Mouse (Mus musculus): ENCODE results near the gene Cfap97. TPM values are rescaled to one million over a fixed set of nuclear protein-coding genes. Genes with fewer than 3 reads are reported as not detected.

Gene Cfap97
- polyA plus RNA-seq, 1 experiment from 2014 or later: 32.9 TPM

DNA sequence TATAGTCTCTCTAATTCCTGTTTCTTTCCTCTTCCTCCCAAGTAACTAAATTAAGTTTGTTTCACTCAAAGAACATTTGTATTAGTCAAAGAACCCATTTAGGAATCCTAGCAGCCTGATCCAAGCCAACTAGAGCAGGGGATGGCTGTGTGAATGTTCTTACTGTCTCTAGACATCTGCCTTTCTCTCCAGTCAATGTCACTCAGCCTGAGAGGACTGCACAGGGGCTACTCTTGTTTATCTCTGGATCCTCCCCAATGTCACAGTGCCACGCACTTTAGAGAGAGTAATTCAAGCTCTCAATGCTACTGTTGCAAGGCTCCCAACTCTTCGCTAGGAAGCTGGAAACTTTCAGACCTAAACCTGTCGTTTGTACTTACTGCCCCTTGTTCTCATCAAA is 5.4 kb upstream of the Cfap97 start:
- no peak overlapping the region for H3K27ac ChIP-seq (replicated peaks; ENCODE audit: low read depth, low read length)
- DNase-seq (ENCODE audit: low spot score) (no peak), ATAC-seq (replicated peaks; ENCODE audit: insufficient number of reproducible peaks, low FRiP score, low TSS enrichment, low read depth) (no peak)
- H3K27me3 ChIP-seq (ENCODE audit: control insufficient read depth, insufficient read depth, low read length): no peaks in the 10 kb centered on the region
- H3K4me1 ChIP-seq (ENCODE audit: control insufficient read depth, insufficient read depth, low read length): no peaks in the 10 kb centered on the region
- no peak overlapping the region for H3K9ac ChIP-seq (replicated peaks; ENCODE audit: low read length)
- H3K9me3 ChIP-seq (replicated peaks; ENCODE audit: control insufficient read depth, low read length): no peaks in the 10 kb centered on the region
- H3K36me3 ChIP-seq (replicated peaks; ENCODE audit: control insufficient read depth, insufficient read depth, low read depth, low read length): no peaks in the 10 kb centered on the region
- H3K4me2 ChIP-seq (ENCODE audit: low read depth, low read length): no peak overlapping the region
- 26% methylated on average over 3 of the region's 3 CpGs for WGBS
- H3K4me3 ChIP-seq (ENCODE audit: low read depth, low read length): no peak overlapping the region

DNA sequence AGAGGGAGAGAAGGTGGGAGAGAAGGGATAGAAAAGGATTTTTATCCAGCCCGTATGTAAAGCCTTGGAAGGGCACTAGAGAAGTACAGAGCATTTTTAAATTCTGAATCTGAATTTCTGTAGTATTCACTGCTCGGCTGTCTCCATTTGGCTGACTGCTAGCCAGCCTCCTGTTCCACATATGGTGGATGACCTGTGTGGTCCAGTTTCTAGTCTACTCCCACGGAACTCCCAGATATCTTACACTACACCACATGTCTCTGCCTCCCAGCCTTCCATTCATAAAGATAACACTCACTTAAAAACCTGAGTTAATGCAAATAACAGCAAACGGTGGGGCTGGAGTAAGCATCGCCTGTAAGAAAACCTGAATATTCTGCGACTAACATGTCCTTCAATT is 2.3 kb upstream of the Cfap97 start:
- Histone ChIP-seq H3K27ac (replicated peaks; ENCODE audit: low read depth, low read length) (no peak overlapping the region), H3K36me3 (replicated peaks; ENCODE audit: control insufficient read depth, insufficient read depth, low read depth, low read length) (no peaks in the 10 kb centered on the region), H3K4me3 (ENCODE audit: low read depth, low read length) (no peak overlapping the region), H3K9ac (replicated peaks; ENCODE audit: low read length) (no peak overlapping the region), H3K9me3 (replicated peaks; ENCODE audit: control insufficient read depth, low read length) (no peaks in the 10 kb centered on the region), H3K4me1 (ENCODE audit: control insufficient read depth, insufficient read depth, low read length) (no peaks in the 10 kb centered on the region), H3K27me3 (ENCODE audit: control insufficient read depth, insufficient read depth, low read length) (no peaks in the 10 kb centered on the region), H3K4me2 (ENCODE audit: low read depth, low read length) (no peak overlapping the region)
- ATAC-seq (replicated peaks; ENCODE audit: insufficient number of reproducible peaks, low FRiP score, low TSS enrichment, low read depth): no peak
- peak; percentile 50 for DNase-seq (ENCODE audit: low spot score)
- 71% methylated on average over 6 of the region's 6 CpGs for WGBS

DNA sequence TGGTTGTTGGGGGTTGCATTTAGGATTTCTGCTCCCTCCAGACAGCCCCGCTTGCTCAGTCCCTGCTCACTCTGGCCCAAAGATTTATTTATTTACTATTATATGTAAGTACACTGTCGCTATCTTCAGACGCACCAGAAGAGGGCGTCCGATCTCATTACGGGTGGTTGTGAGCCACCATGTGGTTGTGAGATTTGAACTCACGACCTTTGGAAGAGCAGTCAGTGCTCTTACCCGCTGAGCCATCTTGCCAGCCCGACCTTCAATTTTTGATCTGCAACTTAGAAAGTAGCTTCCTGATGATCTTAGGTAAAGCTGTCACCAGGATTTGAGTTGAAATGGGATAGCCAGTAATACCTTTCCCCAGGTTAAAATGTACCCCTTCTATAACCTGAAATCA is 1.8 kb upstream of the Cfap97 start:
- no peaks in the 10 kb centered on the region for H3K9me3 ChIP-seq (replicated peaks; ENCODE audit: control insufficient read depth, low read length)
- no peak for ATAC-seq (replicated peaks; ENCODE audit: insufficient number of reproducible peaks, low FRiP score, low TSS enrichment, low read depth)
- 73% methylated on average over 9 of the region's 9 CpGs for WGBS

DNA sequence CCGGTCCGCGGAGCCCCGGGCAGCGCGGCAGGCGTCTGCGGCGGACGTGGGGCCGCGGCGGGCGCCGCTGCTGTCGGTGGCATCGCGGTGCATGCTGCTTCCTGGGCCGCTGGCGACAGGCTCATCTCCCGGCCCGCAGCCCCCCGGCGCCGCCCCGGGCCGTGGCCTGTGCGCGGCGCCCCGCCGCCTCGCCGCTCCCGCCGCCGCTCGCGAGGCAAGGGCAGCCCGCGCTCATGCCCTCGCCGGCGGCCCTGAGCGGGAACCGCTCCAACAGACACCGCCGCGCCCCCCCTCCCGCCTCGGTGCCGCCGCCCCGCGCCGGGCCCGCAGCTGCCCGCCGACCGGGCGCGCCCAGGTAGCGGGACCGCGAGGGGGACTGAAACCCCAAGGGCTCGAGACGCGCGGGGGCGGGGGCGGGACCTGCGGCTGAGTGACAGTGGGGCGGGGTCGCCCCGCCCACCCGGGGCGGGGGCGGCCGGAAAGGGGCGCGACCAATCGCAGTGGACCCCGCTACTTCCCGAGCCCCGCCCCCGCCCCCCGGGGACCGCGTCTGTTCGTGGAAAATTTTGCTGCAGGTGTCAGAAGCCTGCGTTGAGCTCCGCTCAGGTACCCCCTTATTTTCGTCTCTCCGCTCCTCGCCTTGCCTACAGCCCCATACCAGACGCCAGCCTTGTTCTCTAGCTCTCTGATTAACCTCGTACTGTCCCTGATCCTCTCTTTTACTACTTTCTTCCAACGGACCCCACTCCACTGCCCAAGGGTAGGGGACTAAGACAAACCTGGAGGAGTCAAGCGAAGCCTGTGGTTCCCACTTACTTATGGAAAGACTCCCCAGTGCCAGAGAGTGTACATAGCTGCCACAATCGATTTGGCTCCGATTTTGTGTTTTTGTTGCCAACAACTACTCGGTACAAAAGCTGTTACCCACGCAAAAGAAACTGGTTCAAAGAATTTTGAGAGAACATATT is 777 bp downstream of the Cfap97 start, which contains the start of gene Snx25:
Snx25 (minus strand) TSS at position 96 of the 968 bp plus-strand sequence.
- no peaks in the 10 kb centered on the region for H3K9me3 ChIP-seq (replicated peaks; ENCODE audit: control insufficient read depth, low read length)
- 3% methylated on average over 66 of the region's 103 CpGs for WGBS
- peak within 1 kb of the TSS; percentile 79 for H3K4me3 ChIP-seq (ENCODE audit: low read depth, low read length)
- H3K9ac ChIP-seq (replicated peaks; ENCODE audit: low read length): peak within 1 kb of the TSS; percentile 85
- ATAC-seq (replicated peaks; ENCODE audit: insufficient number of reproducible peaks, low FRiP score, low TSS enrichment, low read depth): peak; percentile 64
- no peaks in the 10 kb centered on the region for H3K27me3 ChIP-seq (ENCODE audit: control insufficient read depth, insufficient read depth, low read length)
- no peaks in the 10 kb centered on the region for H3K36me3 ChIP-seq (replicated peaks; ENCODE audit: control insufficient read depth, insufficient read depth, low read depth, low read length)
- peak within 1 kb of the TSS; percentile 93 for H3K4me2 ChIP-seq (ENCODE audit: low read depth, low read length)
- peak; percentile 83 for DNase-seq (ENCODE audit: low spot score)
- H3K27ac ChIP-seq (replicated peaks; ENCODE audit: low read depth, low read length): no peak within 1 kb of the TSS; the same call in 1 of the 2 replicates
- H3K4me1 ChIP-seq (ENCODE audit: control insufficient read depth, insufficient read depth, low read length): no peaks in the 10 kb centered on the region

More for the DNA sequence above, 1.8 kb upstream of the Cfap97 start:
- H3K27me3 ChIP-seq (ENCODE audit: control insufficient read depth, insufficient read depth, low read length): no peaks in the 10 kb centered on the region
- no peak for DNase-seq (ENCODE audit: low spot score)
- no peaks in the 10 kb centered on the region for H3K36me3 ChIP-seq (replicated peaks; ENCODE audit: control insufficient read depth, insufficient read depth, low read depth, low read length)
- H3K4me2 ChIP-seq (ENCODE audit: low read depth, low read length): no peak overlapping the region
- no peak overlapping the region for H3K4me3 ChIP-seq (ENCODE audit: low read depth, low read length)
- H3K27ac ChIP-seq (replicated peaks; ENCODE audit: low read depth, low read length): no peak overlapping the region
- H3K9ac ChIP-seq (replicated peaks; ENCODE audit: low read length): no peak overlapping the region
- no peaks in the 10 kb centered on the region for H3K4me1 ChIP-seq (ENCODE audit: control insufficient read depth, insufficient read depth, low read length)

GRCm38 (mm10) chr8:46153042-46153441 is 1.5 kb downstream of the Cfap97 start:
- no peak for DNase-seq (ENCODE audit: low spot score)
- 30% methylated on average over 2 of the region's 2 CpGs for WGBS
- Histone ChIP-seq H3K4me2 (ENCODE audit: low read depth, low read length) (peak overlapping the region; percentile 93), H3K4me1 (ENCODE audit: control insufficient read depth, insufficient read depth, low read length) (no peaks in the 10 kb centered on the region), H3K36me3 (replicated peaks; ENCODE audit: control insufficient read depth, insufficient read depth, low read depth, low read length) (no peaks in the 10 kb centered on the region), H3K4me3 (ENCODE audit: low read depth, low read length) (no peak overlapping the region; the same call in 1 of the 2 replicates), H3K9ac (replicated peaks; ENCODE audit: low read length) (no peak overlapping the region), H3K27me3 (ENCODE audit: control insufficient read depth, insufficient read depth, low read length) (no peaks in the 10 kb centered on the region), H3K9me3 (replicated peaks; ENCODE audit: control insufficient read depth, low read length) (no peaks in the 10 kb centered on the region), H3K27ac (replicated peaks; ENCODE audit: low read depth, low read length) (no peak overlapping the region)
- ATAC-seq (replicated peaks; ENCODE audit: insufficient number of reproducible peaks, low FRiP score, low TSS enrichment, low read depth): no peak

GRCm38 (mm10) chr8:46162953-46163869 is 11.6 kb downstream of the Cfap97 start:
- ATAC-seq (replicated peaks; ENCODE audit: insufficient number of reproducible peaks, low FRiP score, low TSS enrichment, low read depth) (peak; percentile 96), DNase-seq (ENCODE audit: low spot score) (peak; percentile 95)
- Histone ChIP-seq H3K36me3 (replicated peaks; ENCODE audit: control insufficient read depth, insufficient read depth, low read depth, low read length) (no peaks in the 10 kb centered on the region), H3K4me3 (ENCODE audit: low read depth, low read length) (peak overlapping the region; percentile 76), H3K4me2 (ENCODE audit: low read depth, low read length) (peak overlapping the region; percentile 66), H3K27me3 (ENCODE audit: control insufficient read depth, insufficient read depth, low read length) (no peaks in the 10 kb centered on the region), H3K4me1 (ENCODE audit: control insufficient read depth, insufficient read depth, low read length) (no peaks in the 10 kb centered on the region), H3K9ac (replicated peaks; ENCODE audit: low read length) (peak overlapping the region; percentile 88), H3K9me3 (replicated peaks; ENCODE audit: control insufficient read depth, low read length) (no peaks in the 10 kb centered on the region), H3K27ac (replicated peaks; ENCODE audit: low read depth, low read length) (peak overlapping the region; percentile 78)
- 3% methylated on average over 68 of the region's 77 CpGs for WGBS

DNA sequence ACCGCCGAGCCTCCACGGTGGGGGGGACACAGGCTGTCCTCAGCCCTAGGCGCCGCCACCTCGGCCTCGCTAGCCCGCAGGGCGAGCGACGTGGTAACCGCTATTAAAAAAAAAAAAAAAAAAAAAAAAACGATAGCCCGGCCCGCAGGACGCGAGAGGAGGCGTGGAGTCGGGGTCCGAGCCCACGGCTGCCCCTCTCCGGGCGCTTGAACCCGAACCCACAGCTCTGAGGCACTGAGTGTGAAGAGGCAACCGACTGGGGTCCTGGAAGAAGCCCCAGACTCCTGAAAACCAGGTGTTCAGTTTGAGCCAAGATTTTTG is 12.3 kb downstream of the Cfap97 start:
- H3K36me3 ChIP-seq (replicated peaks; ENCODE audit: control insufficient read depth, insufficient read depth, low read depth, low read length): no peaks in the 10 kb centered on the region
- no peaks in the 10 kb centered on the region for H3K4me1 ChIP-seq (ENCODE audit: control insufficient read depth, insufficient read depth, low read length)
- H3K27me3 ChIP-seq (ENCODE audit: control insufficient read depth, insufficient read depth, low read length): no peaks in the 10 kb centered on the region
- no peaks in the 10 kb centered on the region for H3K9me3 ChIP-seq (replicated peaks; ENCODE audit: control insufficient read depth, low read length)
- H3K9ac ChIP-seq (replicated peaks; ENCODE audit: low read length): peak overlapping the region; percentile 88
- peak overlapping the region; percentile 78 for H3K27ac ChIP-seq (replicated peaks; ENCODE audit: low read depth, low read length)
- peak overlapping the region; percentile 76 for H3K4me3 ChIP-seq (ENCODE audit: low read depth, low read length)
- ATAC-seq (replicated peaks; ENCODE audit: insufficient number of reproducible peaks, low FRiP score, low TSS enrichment, low read depth) (no peak; the same call in 1 of the 2 replicates), DNase-seq (ENCODE audit: low spot score) (no peak)
- H3K4me2 ChIP-seq (ENCODE audit: low read depth, low read length): peak overlapping the region; percentile 66
- under 1% methylated on average over 25 of the region's 25 CpGs for WGBS

Data from embryonic facial prominence, embryonic 11.5 days (tissue).